Mouse (Mus musculus): ENCODE measurements around the gene Sh2d7. TPM values are rescaled to one million over a fixed set of nuclear protein-coding genes. Genes with fewer than 3 reads are reported as not detected.

Sh2d7 gene
- not detected for polyA plus RNA-seq (2015; fragmentation: Illumina TruSeq; extraction: RNeasy Lipid Tissue Mini Kit (QIAGEN cat#74804); ENCODE audit: insufficient read depth, low replicate concordance)

GRCm38 (mm10) chr9:54538684-54539083 is at the start of gene Sh2d7:
Gene Sh2d7, plus strand, starts transcription at chr9:54538984.

GRCm38 (mm10) chr9:54501453-54502110 is 37.2 kb upstream of the Sh2d7 start, which contains the start of gene Dmxl2:
Gene Dmxl2, minus strand, starts transcription at chr9:54501626.

GRCm38 (mm10) chr9:54559771-54560471 is 21.1 kb downstream of the Sh2d7 start, which contains the start of gene Cib2:
Gene Cib2, minus strand, starts transcription at chr9:54560218.

GRCm38 (mm10) chr9:54586199-54587061 is 47.6 kb downstream of the Sh2d7 start, which contains the start of gene Idh3a:
Gene Idh3a, plus strand, starts transcription at chr9:54586334.

Other genes starting within 250 kb of the Sh2d7 start
- gene Dmxl2, start 37.4 kb upstream of the Sh2d7 start, polyA plus RNA-seq (2015; fragmentation: Illumina TruSeq; extraction: RNeasy Lipid Tissue Mini Kit (QIAGEN cat#74804); ENCODE audit: insufficient read depth, low replicate concordance) = 13.3 TPM
- gene Cib2, start 21.2 kb downstream of the Sh2d7 start, polyA plus RNA-seq (2015; fragmentation: Illumina TruSeq; extraction: RNeasy Lipid Tissue Mini Kit (QIAGEN cat#74804); ENCODE audit: insufficient read depth, low replicate concordance) = 3.6 TPM
- 58.3 TPM for gene Idh3a, start 47.4 kb downstream of the Sh2d7 start, polyA plus RNA-seq (2015; fragmentation: Illumina TruSeq; extraction: RNeasy Lipid Tissue Mini Kit (QIAGEN cat#74804); ENCODE audit: insufficient read depth, low replicate concordance)
- gene Acsbg1, start 122.9 kb downstream of the Sh2d7 start, polyA plus RNA-seq (2015; fragmentation: Illumina TruSeq; extraction: RNeasy Lipid Tissue Mini Kit (QIAGEN cat#74804); ENCODE audit: insufficient read depth, low replicate concordance) = 1.7 TPM
- 12.0 TPM for gene Dnaja4, start 159.9 kb downstream of the Sh2d7 start, polyA plus RNA-seq (2015; fragmentation: Illumina TruSeq; extraction: RNeasy Lipid Tissue Mini Kit (QIAGEN cat#74804); ENCODE audit: insufficient read depth, low replicate concordance)
- 71.1 TPM for gene Wdr61, start 195.5 kb downstream of the Sh2d7 start, polyA plus RNA-seq (2015; fragmentation: Illumina TruSeq; extraction: RNeasy Lipid Tissue Mini Kit (QIAGEN cat#74804); ENCODE audit: insufficient read depth, low replicate concordance)
- not detected for gene Crabp1, start 225.8 kb downstream of the Sh2d7 start, polyA plus RNA-seq (2015; fragmentation: Illumina TruSeq; extraction: RNeasy Lipid Tissue Mini Kit (QIAGEN cat#74804); ENCODE audit: insufficient read depth, low replicate concordance)

All from spleen, adult 10 weeks (tissue).